Mouse (Mus musculus) ES-Bruce4 (cell line): ENCODE data around the gene Cntnap5b.

Experiments
- CTCF ChIP-seq: IDR thresholded peaks from one replicate; pipeline ENCODE4 v1.8.1; 2011; ENCODE audit warnings: low read depth, low read length
- EP300 ChIP-seq: IDR thresholded peaks from 2 replicates; pipeline ENCODE4 v1.6.1; 2011; ENCODE audit warnings: low read depth, low read length; ENCODE audit not compliant: insufficient read depth
- POLR2A ChIP-seq: IDR thresholded peaks from one replicate; pipeline ENCODE4 v1.8.1; 2011; ENCODE audit warnings: low read length; ENCODE audit not compliant: insufficient read depth

DNA sequence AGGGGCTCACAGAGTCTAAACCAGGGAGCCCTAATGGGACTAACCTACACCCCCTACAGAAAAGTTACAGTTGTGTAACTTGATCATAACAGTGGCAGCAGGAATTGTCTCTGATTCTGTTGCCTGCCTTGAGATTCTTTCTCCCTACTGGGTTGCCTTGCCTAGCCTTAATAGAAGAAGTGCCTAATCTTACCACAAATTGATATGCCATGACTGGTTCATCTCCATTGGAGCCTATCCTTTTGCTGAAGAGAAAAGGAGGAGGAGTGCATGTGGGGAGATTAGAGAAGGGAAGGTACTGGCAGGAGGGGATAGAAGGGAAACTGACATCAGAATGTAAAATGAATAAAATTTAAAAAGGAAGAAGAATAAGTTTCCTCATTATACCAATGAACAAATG lies 621.5 kb downstream of the Cntnap5b start:
- TF ChIP-seq EP300 (no peak), CTCF (no peak), POLR2A (no peak)
